Mouse (Mus musculus): ENCODE results near the gene Wars.
"Not testable (repeated sequence)": the region's sequence is repeated elsewhere in the genome, so short reads cannot be mapped to it uniquely, and the experiment has no call there.

The Wars gene

DNA sequence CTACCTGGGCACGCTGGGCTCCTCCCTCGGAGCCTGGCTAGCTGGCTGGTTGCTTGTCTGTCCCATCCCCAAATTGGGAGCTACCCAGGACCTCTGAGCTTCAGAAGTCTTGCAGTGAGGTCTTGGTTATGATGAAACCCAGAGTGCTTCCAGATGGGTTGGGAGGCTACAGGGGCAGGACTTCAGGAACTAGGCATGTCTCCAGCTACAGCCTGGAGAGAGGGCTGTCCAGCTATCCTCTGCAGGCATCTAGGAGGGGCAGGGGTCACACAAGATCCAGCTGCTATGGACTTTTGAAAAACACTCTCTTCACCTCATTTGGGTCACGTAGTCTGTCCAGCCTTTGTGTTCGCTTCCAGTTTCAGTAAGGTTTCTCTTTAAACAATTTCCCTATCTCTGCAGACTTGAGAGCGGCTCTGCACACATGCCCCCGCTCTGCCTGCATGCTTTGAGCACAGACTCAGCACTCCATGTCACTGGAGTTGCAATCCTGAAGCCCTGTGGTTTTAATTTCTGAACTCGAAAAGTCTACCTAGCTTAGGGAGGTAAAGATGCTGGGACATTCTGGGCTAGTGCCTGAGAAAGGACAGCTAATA, 36.3 kb downstream of the Wars start:
- in situ Hi-C loops (cut with MboI, MseI) = no loop called here

DNA sequence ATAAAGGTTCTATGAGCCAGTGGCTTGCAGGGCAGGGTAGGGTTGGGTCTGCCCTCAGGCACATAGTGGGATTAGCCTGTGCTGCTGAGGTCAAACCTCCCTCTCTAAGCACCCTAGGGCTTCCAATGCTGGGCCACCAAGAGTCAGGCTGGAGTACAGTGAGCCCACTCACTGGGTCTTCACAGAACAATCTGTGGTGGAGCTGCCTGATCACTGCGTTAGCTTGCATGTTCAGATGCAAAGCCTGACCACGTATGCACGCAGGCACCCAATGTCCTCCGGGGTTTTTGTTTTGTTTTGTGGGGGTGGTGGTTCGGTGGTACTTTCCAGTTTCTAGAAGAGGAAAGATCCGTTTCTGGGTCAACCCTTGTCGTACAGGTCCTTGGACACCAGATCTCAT, 36.9 kb downstream of the Wars start:
- in situ Hi-C loops (cut with MboI, MseI) = no loop called here

DNA sequence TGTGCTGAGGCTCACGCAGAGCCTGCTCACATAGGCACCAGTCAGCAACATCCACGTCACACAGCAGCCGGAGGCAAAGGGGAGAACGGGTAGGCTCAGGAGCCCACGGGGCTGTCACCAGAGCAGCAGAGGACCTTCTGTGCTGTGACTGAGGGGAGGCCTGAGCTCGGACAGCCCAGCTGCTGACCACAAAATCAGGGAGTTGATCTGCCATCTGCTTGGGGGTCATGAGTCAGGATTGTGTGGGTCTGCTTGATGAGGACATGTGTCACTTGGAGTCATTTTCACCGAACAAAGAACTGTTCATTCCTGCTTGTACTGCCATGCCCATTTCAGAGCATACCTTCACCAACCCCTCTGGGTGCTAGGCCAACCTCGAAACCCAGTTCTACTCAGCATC, 37.8 kb downstream of the Wars start:
- in situ Hi-C loops (cut with MboI, MseI) = no loop called here

DNA sequence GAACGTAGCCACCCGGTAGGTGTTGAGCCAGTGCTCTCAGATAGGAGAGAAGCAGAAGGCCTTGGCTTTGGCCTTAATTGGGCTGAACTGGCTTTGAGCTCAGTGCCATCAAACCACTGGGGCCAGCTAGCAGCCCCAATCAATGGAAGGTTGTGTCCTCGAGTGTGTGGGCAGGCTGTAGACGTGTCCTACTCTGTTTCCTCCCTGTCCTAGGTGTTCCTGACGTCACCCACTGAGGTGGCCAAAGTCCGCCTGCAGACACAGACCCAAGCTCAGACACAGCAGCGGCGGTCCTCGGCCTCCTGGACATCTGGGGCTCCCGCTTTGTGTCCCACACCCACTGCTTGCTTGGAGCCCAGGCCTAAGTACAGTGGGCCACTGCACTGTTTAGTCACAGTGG, 38.9 kb downstream of the Wars start:
- in situ Hi-C loops (cut with MboI, MseI) = no loop called here

DNA sequence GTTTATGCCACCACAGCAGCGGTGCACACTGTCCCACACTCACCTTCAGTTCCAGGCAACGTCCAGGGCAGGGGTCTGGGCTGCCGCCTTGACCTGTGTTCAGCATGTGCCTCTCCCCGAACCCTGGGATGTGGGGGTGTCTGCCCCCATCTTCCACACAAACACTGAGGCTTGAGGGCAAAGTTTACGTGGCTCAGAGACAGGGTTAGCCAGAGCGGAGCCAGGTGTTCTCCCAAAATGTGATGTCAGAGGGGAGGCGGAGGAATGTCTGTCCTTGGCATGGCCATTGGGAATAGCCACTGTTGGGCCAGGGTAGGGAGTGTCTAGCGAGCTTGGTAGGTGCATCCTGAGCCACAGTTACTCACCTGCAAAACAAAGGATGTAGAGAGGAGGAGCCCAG, 41.2 kb downstream of the Wars start:
- in situ Hi-C loops (cut with MboI, MseI) = no loop called here

DNA sequence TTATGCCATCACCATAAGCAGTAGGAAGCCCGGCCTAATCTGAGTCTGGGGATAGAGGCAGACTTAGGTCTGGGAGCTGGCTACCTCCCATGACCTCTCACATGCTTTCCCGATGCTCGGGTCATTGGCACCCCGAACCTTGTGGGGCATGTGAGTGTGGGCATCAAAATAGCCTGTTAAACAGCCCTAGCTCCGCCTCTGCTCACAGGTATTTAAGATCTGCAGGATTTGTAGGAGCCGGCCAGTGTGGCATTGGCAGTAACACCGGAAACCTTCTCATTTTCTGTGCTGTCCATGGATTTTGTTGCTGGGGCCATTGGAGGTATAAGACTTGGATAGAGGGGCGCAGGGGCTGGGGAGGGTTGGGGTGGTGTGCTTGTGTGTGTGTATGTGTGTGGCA, 43.1 kb downstream of the Wars start:
- in situ Hi-C loops (cut with MboI, MseI) = no loop called here

DNA sequence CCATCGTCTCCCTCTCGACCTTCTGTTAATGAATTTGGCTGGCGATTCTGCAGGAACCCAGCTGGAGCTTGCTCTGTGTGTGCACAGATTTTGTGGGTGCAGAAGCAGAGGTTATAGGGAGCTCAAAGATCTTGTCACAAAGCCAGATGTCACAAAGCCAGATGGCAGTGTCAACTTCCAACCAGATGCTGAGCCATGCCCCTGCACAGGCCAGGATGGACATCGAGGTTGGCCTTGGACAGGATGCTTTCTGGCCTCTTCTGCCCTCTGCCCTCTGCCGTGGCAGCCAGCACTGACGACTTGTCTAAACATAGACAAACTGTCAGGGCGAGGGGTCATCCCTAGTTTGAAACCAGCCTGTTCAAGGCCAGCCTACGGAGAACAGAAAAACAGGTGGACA, 43.8 kb downstream of the Wars start:
- in situ Hi-C loops (cut with MboI, MseI) = no loop called here

DNA sequence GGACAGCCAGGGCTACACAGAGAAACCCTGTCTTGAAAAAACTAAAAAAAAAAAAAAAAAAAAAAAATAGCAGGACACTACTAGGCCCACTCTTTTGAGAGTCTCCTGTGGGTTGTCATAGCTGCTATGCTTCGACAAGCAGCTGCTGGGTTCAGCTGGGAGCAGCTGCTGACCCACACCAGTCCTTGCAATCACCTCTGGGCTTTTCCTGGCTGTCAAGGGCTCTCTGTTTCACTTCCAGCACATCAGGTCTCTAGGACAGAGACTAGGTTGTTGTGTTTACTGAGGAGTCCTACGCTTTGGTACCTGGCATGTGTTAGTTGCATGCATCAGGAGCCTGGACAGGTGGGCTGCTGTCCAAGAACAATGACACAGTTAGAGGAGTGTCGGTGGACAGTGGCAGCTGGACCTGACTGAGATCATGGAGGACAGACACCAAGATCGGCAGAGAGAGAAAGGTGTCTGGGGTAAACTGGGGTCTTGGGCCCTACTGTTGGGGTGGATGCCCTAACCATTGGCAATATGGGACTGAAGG, 44.4 kb downstream of the Wars start:
- in situ Hi-C loops (cut with MboI, MseI) = no loop called here

DNA sequence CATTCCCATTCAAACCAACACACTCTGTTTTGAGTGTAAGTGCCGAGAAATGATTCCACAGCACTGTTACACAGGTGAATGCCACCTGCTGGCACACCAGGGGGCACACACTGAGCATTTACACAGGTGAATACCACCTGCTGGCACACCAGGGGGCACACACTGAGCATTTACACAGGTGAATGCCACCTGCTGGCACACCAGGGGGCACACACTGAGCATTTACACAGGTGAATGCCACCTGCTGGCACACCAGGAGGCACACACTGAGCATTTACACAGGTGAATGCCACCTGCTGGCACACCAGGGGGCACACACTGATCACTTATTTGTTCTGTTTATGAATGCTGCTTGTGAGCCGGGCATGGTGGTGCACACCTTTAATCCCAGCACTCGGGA, 45.9 kb downstream of the Wars start:
- in situ Hi-C loops (cut with MboI, MseI) = not testable (repeated sequence)

DNA sequence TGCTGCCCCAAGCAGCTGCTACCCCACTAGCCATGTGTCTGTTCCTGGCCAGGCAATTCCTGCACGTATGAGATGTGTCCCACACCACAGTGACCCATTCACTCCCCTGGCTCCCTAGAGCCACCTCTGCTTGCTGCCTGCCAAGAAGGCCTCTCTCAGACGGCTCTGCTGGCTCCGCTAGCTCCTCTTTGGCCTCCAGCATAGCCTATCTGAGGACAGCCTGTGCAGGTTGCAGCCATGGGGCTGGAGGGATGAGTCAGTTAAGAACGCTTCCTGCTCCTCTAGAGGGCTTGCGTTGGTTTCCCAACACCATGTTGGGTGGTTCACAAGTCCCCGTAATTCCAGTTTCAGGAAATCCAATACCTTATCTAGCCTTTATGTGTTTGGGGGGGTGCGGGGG, 51.3 kb downstream of the Wars start:
- in situ Hi-C loops (cut with MboI, MseI) = no loop called here

DNA sequence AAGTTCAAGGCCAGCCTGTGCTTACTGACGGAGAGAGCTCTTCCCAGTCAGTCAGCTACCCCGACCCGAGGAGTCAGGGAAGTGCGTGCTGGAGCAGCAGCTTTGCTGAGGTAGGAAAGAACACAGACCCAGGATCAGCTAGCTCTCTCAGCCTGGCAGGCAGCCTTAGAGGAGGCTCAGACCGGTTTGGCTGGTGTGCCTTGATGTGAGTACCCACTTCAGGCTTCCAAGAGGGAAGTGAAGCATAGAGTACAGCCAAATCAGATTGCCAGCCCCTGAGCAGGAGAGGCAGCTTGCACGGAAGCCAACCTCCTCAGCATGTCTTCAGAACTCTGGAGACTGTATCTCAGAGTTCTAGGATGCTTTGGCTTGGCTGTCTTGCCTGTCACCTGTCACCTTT, 52.8 kb downstream of the Wars start:
- in situ Hi-C loops (cut with MboI, MseI) = no loop called here

DNA sequence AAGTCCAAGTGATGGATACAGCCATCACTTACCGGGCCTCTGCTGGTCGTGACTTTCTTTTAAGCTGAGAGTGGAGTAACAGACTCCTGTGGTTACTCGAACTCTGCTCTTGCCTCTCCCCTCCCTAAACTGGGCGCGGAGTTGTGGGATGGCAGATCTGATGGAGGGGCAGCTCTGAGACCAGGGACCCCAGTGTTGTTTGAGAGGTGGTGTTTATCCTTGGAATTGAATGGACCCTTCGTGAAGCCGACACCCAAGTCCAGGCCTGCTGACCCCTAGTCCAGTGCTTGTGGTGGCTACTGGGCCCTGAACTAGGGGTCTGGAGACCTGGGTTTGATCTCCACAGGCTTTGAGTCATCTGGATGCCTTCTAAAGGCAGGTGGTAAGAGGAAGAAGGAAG, 57.3 kb downstream of the Wars start:
- in situ Hi-C loops (cut with MboI, MseI) = no loop called here

DNA sequence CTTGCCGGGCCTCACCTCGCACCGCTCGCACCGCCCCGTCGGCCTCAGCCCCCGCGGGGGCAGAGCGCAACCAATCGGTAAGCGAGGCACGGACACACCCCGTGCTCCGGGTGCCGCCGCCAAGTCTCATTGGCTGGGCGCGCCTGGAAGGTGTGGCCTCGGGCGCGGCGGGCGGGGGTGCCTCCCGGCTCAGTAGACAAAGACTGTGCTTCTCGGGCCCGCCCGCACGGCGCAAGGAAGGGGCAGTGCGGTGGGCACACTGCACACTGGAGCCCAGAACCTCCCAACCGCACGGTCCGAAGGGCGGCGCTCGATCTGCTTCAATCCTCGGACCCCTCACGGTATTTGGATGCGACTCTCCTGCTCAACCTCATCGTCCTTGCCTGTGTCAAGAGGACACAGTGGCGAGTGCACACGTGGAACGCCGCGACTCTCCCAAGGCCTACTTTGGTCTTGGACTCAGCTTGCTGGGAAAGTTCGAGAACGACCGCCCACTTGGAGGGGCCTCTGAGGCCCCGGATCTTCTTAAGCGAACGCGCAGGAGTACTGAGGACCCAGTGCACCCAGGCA, 58.0 kb downstream of the Wars start, which contains the start of the genes Slc25a29 and Slc25a47:
TSS of gene Slc25a29 (minus strand) at position 44 of the 570 bp plus-strand sequence.
TSS of gene Slc25a47 (plus strand) at position 207 of the 570 bp plus-strand sequence.
- in situ Hi-C loops (cut with MboI, MseI) = no loop called here

DNA sequence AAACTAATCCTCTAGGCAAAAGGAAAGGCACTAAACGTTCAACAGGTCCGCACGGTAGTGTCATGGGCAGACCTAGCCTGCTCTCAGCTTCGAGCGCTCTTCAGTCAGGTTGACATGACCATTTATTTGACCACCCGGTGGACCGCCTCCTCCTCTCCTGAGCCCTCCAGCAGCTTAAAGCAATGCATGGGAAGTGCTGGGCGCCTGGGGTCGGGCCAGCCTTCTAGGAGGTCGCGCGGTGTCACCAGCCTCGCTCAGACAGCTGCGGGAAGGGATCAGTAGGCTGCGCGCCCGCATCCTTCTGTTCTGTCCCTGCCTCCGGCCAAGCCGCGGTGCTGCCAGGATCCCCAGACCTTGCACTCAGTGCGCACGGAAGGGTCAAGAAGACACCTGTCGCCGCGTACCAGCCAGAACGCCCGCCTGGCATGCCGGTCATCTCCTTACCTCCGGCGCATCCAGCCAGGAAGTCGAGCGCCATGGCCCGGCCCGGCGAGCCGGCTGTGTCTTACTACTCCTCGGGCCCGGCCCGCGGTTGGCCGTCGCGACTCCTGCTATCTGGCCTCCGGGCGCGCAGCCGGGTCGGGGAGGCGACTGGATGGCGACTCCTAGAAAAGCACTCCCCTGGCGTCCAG, 58.6 kb downstream of the Wars start:
- in situ Hi-C loops (cut with MboI, MseI) = no loop called here

DNA sequence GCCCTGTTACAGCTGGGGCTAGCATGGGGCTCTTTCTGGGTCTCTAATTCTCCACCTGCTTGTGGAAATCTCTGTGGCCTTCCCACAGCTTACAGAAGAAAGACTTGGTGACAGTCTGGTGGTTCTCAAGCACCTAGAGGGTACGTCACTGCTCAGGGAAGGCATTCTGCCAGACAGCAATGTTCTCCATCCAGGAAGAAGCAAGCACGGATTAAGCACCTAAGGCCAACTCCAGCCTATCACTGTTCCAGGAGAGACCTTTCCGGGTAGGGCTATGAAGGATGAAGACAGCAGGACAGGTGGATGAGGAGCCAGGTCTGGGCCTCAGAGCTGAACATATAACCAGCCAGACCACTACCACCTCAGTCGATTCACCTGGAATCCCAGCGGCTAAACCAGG, 59.2 kb downstream of the Wars start:
- in situ Hi-C loops (cut with MboI, MseI) = no loop called here

DNA sequence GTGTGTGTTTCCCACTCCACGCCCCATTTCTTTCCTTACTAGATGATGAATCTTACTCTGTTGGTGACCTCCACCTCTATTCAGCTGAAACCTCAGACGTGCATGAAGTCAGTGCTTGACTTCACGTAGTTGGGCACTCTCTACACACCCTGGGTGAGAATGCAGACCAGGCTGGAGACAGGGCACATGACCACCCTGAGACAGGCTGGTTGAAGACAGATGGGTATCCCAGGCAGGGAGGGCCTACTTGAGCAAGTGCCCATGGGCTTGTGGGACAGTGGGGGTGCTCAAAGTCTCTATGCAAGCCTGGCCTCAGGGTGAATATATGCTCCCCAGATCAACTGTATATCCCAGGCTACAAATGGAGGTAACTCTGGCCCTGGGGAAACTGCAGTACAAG, 59.6 kb downstream of the Wars start:
- in situ Hi-C loops (cut with MboI, MseI) = no loop called here

DNA sequence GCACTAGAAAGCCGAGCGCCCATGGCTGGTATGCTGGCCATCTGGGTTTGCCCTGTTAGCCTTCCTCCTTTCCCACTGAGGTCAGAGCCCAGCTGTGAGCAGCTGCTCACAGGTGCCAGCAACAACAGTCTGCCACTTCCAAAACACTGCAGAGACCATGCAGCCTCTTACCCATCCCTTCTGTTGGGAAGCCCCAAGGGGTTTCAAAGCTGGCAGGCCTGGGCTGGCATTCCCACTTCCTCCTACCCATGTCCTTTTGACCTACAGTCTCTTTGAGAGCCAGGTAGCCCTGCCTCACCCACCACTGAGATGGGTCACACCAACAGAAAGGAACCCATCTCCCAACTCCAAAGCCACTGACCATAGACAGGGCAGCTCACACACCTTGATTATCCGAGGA, 60.6 kb downstream of the Wars start:
- in situ Hi-C loops (cut with MboI, MseI) = no loop called here

DNA sequence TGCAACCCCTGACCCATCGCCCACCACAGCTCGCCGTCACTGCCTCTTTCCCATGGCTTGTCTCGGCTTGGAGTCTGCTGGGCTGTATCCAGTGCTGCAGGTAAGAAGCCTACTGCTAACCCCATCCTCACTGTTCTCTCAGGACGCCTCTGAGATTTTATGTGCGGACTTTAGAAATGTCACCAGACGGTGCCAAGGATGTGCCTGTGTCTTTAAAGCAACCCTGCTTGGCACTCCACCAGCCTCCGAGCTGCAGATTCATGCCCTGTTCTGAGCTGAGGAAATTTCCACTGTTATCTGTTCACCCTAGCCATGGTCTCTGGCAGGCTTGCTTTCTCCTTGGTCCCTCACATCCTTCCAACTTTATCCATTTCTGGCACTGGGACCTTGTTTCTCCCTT, 61.1 kb downstream of the Wars start:
- in situ Hi-C loops (cut with MboI, MseI) = no loop called here

DNA sequence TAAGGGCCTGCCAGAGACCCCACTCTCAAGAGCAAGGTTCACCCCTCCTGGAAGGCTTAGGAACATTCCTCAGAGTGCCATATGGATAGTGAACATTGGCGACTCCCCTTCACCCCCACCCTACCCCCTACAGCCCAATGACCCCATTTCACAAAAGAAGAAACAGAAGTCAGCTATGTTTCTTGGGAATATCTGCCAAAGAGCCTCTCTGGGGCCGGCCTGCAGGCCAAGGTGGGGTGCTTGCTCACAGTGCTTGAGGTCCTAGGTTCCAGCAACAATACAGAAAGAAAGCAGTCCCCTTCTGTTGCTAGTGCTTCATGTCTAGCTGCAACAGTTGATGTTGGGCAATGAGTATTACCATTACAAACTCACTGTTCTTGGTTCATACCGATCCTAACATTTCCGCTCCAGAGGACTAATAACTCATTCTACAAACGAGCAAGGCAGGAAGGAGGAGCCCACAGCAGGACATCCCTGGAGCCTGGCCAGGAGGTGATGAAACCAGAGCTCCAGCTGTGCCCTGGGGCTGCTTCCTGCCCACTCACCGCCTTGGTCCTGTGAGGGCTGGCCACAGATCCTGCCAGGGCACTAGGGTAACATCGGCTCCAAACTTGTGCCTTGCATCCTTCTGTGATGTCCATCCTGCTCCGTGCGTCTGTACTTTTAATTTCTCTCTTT, 61.9 kb downstream of the Wars start:
- in situ Hi-C loops (cut with MboI, MseI) = no loop called here

DNA sequence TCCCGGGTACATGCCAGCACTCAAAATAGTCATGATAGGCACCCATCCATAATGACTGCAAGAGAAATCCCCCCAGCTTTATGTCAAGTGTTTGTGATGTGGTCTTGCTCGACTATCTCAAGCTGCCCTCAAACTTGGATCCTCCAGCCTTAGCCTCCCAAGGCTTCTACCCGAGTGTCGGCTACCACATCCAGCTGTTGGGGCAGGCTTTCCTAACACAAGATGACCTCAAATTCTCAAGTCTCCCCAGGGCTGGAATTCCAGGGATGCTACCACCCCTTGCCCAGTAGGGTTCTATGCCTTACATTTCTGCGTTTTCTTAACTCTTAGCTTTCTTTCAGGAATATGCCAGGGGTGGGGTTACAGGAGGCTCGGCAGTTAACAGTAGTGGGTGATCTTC, 63.6 kb downstream of the Wars start:
- in situ Hi-C loops (cut with MboI, MseI) = no loop called here

DNA sequence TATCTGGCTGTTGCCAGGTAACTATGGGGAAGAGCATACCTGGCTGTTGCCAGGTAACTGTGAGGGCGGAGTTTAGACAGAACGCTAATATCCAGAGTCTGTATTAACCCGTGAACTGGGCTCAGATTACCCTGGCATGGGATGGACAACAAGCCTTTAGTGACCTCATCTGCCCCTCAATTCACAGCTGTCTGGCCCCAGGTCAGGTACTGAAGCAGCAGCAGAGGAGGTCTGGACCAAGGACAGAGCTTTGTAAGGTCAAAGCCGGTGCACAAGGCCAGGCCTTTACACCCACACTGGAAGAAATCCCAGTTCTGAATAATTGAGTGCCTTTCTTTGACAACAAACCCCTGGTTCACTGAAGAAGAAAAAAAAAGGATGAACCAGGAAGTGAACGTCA, 64.3 kb downstream of the Wars start:
- in situ Hi-C loops (cut with MboI, MseI) = no loop called here

DNA sequence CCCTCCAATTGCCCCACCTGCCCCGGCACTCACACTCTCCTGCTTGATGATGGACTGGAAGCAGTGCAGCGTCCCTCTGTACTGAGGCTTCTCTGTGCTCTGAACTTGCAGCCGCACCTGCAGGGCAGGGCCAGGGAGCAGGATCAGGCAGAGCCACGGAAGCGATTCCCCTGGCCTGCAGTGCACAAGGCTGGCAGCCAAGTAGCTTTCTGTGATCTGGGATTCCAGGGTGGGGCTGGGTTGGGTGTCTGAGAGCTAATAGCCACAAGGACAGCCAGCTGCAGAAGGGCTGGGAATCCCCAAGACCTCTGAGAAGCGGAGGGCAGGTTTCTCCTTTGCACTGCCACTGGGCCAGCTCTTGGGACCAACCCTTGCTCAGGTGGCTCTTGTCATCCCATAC, 66.3 kb downstream of the Wars start:
- in situ Hi-C loops (cut with MboI, MseI) = no loop called here

Data from T-helper 17 cell (primary cell).